Mouse (Mus musculus) megakaryocyte, embryonic 14.5 days (primary cell): ENCODE measurements around the gene Nfkbie.

ENCODE experiments used
- FLI1 ChIP-seq: IDR thresholded peaks from 2 replicates; pipeline ENCODE4 v1.6.1; 2012; ENCODE audit warnings: low read length, inconsistent platforms, mixed read lengths
- GATA1 ChIP-seq: IDR thresholded peaks from 3 replicates; pipeline ENCODE4 v1.6.1; 2012; ENCODE audit warnings: mixed read lengths, low read length, inconsistent platforms, borderline replicate concordance

GRCm38 (mm10) chr17:45515204-45515726 lies 40.2 kb upstream of the Nfkbie start:
- no peak for TF ChIP-seq FLI1
- TF ChIP-seq GATA1: no peak
